Mouse (Mus musculus): ENCODE data around the gene Gm8159. TPM values are rescaled to one million over a fixed set of nuclear protein-coding genes. Genes with fewer than 3 reads are reported as not detected.
"Not testable (repeated sequence)": the region's sequence is repeated elsewhere in the genome, so short reads cannot be mapped to it uniquely, and the experiment has no call there.

The Gm8159 gene
- polyA plus RNA-seq (2016; fragmentation: Nextera tagmentation; extraction: Ambion mirVana): not detected in 2 replicates

DNA sequence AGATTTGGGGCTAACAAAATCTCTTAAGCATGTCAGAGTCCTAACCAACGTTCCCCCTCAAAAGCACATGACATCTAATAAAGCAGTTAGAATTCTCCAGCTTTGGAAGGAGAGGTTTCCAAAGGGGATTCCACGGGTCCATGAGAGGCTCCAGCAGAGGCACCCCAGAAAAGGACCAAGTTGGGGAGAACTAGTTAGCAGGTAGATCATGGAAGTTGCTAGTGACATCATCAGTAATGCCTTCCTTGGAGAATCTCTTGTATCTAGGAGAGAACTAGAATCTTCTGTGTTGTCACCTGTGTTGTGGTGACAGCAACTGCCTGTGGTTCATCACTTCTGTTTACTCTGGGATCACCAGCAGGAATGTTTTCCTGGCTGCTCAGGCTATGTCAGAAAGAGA is at the start of gene Gm8159:
Gene Gm8159, plus strand, starts transcription at position 301 of the 400 bp plus-strand sequence.
- DNase-seq (ENCODE audit: low spot score); H3K36me3 ChIP-seq; H3K4me3 ChIP-seq; H3K4me1 ChIP-seq; H3K27ac ChIP-seq; H3K27me3 ChIP-seq (ENCODE audit: low read depth, poor library complexity, severe bottlenecking); H3K9me3 ChIP-seq (replicated peaks): not testable (repeated sequence)
- WGBS: no CpG with 5 or more reads among the region's 2 CpGs

DNA sequence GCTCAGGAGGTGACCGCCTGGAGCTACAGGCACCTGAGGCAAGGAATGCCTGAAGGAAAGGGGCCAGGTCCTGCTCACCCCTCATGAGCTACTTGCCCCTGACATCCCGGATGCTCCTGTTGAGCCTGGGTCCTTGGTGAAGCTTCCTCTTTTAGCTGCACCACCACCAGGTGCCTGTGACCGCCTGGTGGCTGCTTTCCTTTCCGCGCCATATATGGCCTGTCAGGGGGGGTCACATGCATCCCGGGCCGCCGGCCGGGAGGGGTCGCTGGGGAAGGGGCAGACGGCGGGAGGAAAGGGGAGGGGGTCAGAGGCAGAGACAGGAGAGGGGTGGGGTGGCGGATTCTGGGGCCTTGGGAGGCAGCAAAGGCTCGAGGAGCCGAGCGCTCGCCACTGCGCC is 17.2 kb downstream of the Gm8159 start:
- H3K4me3 ChIP-seq: peak overlapping the region; percentile 40
- not testable (repeated sequence) for H3K36me3 ChIP-seq; H3K4me1 ChIP-seq; H3K27me3 ChIP-seq (ENCODE audit: low read depth, poor library complexity, severe bottlenecking); H3K9me3 ChIP-seq (replicated peaks); H3K27ac ChIP-seq
- WGBS: 5% methylated on average over 17 of the region's 18 CpGs
- DNase-seq (ENCODE audit: low spot score): peak; percentile 17

DNA sequence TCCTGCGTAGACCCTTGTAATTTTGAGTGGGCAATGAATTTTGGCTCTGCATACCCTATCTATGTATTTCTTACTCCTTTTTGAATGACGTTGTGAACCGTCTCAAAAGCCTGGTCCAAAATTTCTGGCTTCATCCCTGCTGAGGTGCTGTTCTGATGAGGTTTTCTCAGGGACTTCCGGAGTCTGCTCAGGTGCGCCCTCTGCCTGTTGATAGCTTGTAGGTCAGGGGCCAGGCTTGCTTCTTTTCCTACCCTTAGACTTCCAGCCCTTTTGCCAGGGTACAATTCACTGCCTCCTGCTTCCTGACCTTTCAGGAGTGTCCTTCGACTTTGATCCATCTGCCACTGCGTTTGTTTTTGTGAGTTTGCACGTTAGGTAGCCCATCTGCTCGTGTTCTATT is 18.2 kb downstream of the Gm8159 start:
- H3K27ac ChIP-seq; H3K36me3 ChIP-seq; H3K4me3 ChIP-seq; H3K4me1 ChIP-seq; H3K27me3 ChIP-seq (ENCODE audit: low read depth, poor library complexity, severe bottlenecking); H3K9me3 ChIP-seq (replicated peaks); DNase-seq (ENCODE audit: low spot score): not testable (repeated sequence)
- 4% methylated on average over 5 of the region's 9 CpGs for WGBS

DNA sequence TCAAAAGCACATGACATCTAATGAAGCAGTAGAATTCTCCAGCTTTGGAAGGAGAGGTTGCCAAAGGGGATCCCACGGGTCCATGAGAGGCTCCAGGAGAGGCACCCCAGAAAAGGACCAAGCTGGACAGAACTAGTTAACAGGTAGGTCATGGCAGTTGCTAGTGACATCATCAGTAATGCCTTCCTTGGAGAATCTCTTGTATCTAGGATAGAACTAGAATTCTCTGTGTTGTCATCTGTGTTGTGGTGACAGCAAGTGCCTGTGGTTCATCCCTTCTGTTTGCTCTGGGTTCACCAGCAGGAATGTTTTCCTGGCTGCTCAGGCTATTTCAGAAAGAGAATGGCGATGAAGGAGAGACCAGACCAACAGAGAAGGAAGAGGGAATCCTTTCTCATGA is 31.7 kb downstream of the Gm8159 start, which contains the start of gene Gm3239:
Gene Gm3239, plus strand, starts transcription at position 301 of the 400 bp plus-strand sequence.
- WGBS: no CpG with 5 or more reads among the region's 2 CpGs
- not testable (repeated sequence) for DNase-seq (ENCODE audit: low spot score); H3K4me3 ChIP-seq; H3K4me1 ChIP-seq; H3K27me3 ChIP-seq (ENCODE audit: low read depth, poor library complexity, severe bottlenecking); H3K36me3 ChIP-seq; H3K9me3 ChIP-seq (replicated peaks); H3K27ac ChIP-seq

Other genes with a start within 250 kb of the Gm8159 start
- gene Gm3159, start 234.8 kb upstream of the Gm8159 start, polyA plus RNA-seq (2016; fragmentation: Nextera tagmentation; extraction: Ambion mirVana): not detected in 2 replicates
- gene Gm3164, start 216.9 kb upstream of the Gm8159 start, polyA plus RNA-seq (2016; fragmentation: Nextera tagmentation; extraction: Ambion mirVana): 0.23 TPM in 1 of 2 replicates, not detected in the other
- gene Gm3173, start 201.4 kb upstream of the Gm8159 start, polyA plus RNA-seq (2016; fragmentation: Nextera tagmentation; extraction: Ambion mirVana): not detected in 2 replicates
- gene Gm3182, start 150.6 kb upstream of the Gm8159 start, polyA plus RNA-seq (2016; fragmentation: Nextera tagmentation; extraction: Ambion mirVana): not detected in 2 replicates
- gene Gm3047, start 76.9 kb upstream of the Gm8159 start, polyA plus RNA-seq (2016; fragmentation: Nextera tagmentation; extraction: Ambion mirVana): not detected in 2 replicates
- gene Gm3239, start 31.8 kb downstream of the Gm8159 start, polyA plus RNA-seq (2016; fragmentation: Nextera tagmentation; extraction: Ambion mirVana): not detected in 2 replicates
- not detected in 2 replicates for gene Gm7876, start 76.9 kb downstream of the Gm8159 start, polyA plus RNA-seq (2016; fragmentation: Nextera tagmentation; extraction: Ambion mirVana)
- 0.20 TPM in 1 of 2 replicates, not detected in the other for gene Gm3252, start 94.4 kb downstream of the Gm8159 start, polyA plus RNA-seq (2016; fragmentation: Nextera tagmentation; extraction: Ambion mirVana)
- not detected in 2 replicates for gene Gm9602, start 144.0 kb downstream of the Gm8159 start, polyA plus RNA-seq (2016; fragmentation: Nextera tagmentation; extraction: Ambion mirVana)
- not detected in 2 replicates for gene Gm3269, start 205.8 kb downstream of the Gm8159 start, polyA plus RNA-seq (2016; fragmentation: Nextera tagmentation; extraction: Ambion mirVana)
- gene Gm3264, start 223.2 kb downstream of the Gm8159 start, polyA plus RNA-seq (2016; fragmentation: Nextera tagmentation; extraction: Ambion mirVana): 0.46 and 1.4 TPM in 2 replicates

Measured in limb, embryonic 10.5 days (tissue).